Mouse (Mus musculus): Measurements from ENCODE around the gene Bcat2.

The Bcat2 gene

GRCm38 (mm10) chr7:45621443-45621842 is 51.5 kb downstream of the Bcat2 start, which contains the start of gene Izumo1:
Izumo1 (plus strand) TSS chr7:45621811.
- peak; percentile 46 to 69 for DNase-seq (ENCODE audit: inconsistent age in 2 of 2, low spot score in 1 of 2)

GRCm38 (mm10) chr7:45623507-45623906 is 53.6 kb downstream of the Bcat2 start:
- DNase-seq (ENCODE audit: inconsistent age in 2 of 2, low spot score in 1 of 2): no peak

GRCm38 (mm10) chr7:45624718-45625117 is 54.8 kb downstream of the Bcat2 start:
- DNase-seq (ENCODE audit: inconsistent age in 2 of 2, low spot score in 1 of 2): no peak

- DNase-seq (ENCODE audit: inconsistent age in 2 of 2, low spot score in 1 of 2): no peak
Observed at GRCm38 (mm10) chr7:45625481-45625880, 55.5 kb downstream of the Bcat2 start.

- DNase-seq (ENCODE audit: inconsistent age in 2 of 2, low spot score in 1 of 2): no peak
Observed at GRCm38 (mm10) chr7:45626571-45627076, 56.7 kb downstream of the Bcat2 start.

- DNase-seq (ENCODE audit: inconsistent age in 2 of 2, low spot score in 1 of 2): peak; percentile 65 to 73
Observed at GRCm38 (mm10) chr7:45627261-45627660, 57.3 kb downstream of the Bcat2 start, which contains the start of gene Rasip1. Rasip1 (plus strand) TSS chr7:45627488.

GRCm38 (mm10) chr7:45628364-45629294 is 58.7 kb downstream of the Bcat2 start:
- DNase-seq (ENCODE audit: inconsistent age in 2 of 2, low spot score in 1 of 2): peak; percentile 94 to 96

- no peak for DNase-seq (ENCODE audit: inconsistent age in 2 of 2, low spot score in 1 of 2)
Observed at GRCm38 (mm10) chr7:45630064-45630907, 60.3 kb downstream of the Bcat2 start.

- peak in 1 of 2 experiments; percentile 41 for DNase-seq (ENCODE audit: inconsistent age in 2 of 2, low spot score in 1 of 2)
Observed at GRCm38 (mm10) chr7:45632499-45632898, 62.5 kb downstream of the Bcat2 start.

- DNase-seq (ENCODE audit: inconsistent age in 2 of 2, low spot score in 1 of 2): peak in 1 of 2 experiments; percentile 70
Observed at GRCm38 (mm10) chr7:45634946-45635681, 65.2 kb downstream of the Bcat2 start.

- DNase-seq (ENCODE audit: inconsistent age in 2 of 2, low spot score in 1 of 2): peak; percentile 68 to 87
Observed at GRCm38 (mm10) chr7:45635711-45636688, 66.0 kb downstream of the Bcat2 start.

GRCm38 (mm10) chr7:45637710-45638109 is 67.8 kb downstream of the Bcat2 start:
- DNase-seq (ENCODE audit: inconsistent age in 2 of 2, low spot score in 1 of 2): peak in 1 of 2 experiments; percentile 43

- DNase-seq (ENCODE audit: inconsistent age in 2 of 2, low spot score in 1 of 2): peak; percentile 95 to 96
Observed at GRCm38 (mm10) chr7:45638623-45639401, 68.9 kb downstream of the Bcat2 start.
